Mouse (Mus musculus): ENCODE results near the gene Lrrc27.

Lrrc27 gene

GRCm38 (mm10) chr7:139246931-139247880, 34.4 kb downstream of the Lrrc27 start:
- DNase-seq = peak; percentile 69

- peak; percentile 88 for DNase-seq
Measured at GRCm38 (mm10) chr7:139247881-139248614, 35.3 kb downstream of the Lrrc27 start, which contains the start of gene Pwwp2b. Gene Pwwp2b, plus strand, starts transcription at chr7:139248482.

- DNase-seq = no peak
Measured at GRCm38 (mm10) chr7:139248615-139249405, 36.0 kb downstream of the Lrrc27 start.

- no peak for DNase-seq
Measured at GRCm38 (mm10) chr7:139249406-139250210, 36.8 kb downstream of the Lrrc27 start.

- peak; percentile 85 for DNase-seq
Measured at GRCm38 (mm10) chr7:139251881-139252301, 39.1 kb downstream of the Lrrc27 start.

GRCm38 (mm10) chr7:139252566-139252965, 39.8 kb downstream of the Lrrc27 start:
- DNase-seq = no peak

GRCm38 (mm10) chr7:139252986-139253385, 40.2 kb downstream of the Lrrc27 start:
- DNase-seq = peak; percentile 80

- DNase-seq = peak; percentile 49
Measured at GRCm38 (mm10) chr7:139253462-139253861, 40.7 kb downstream of the Lrrc27 start.

- DNase-seq = no peak
Measured at GRCm38 (mm10) chr7:139254626-139255025, 41.8 kb downstream of the Lrrc27 start.

GRCm38 (mm10) chr7:139257752-139258542, 45.2 kb downstream of the Lrrc27 start:
- peak; percentile 91 for DNase-seq

GRCm38 (mm10) chr7:139264337-139264736, 51.5 kb downstream of the Lrrc27 start:
- no peak for DNase-seq

- DNase-seq = no peak
Measured at GRCm38 (mm10) chr7:139265634-139266033, 52.8 kb downstream of the Lrrc27 start.

GRCm38 (mm10) chr7:139266431-139266830, 53.6 kb downstream of the Lrrc27 start:
- no peak for DNase-seq

GRCm38 (mm10) chr7:139266886-139267870, 54.4 kb downstream of the Lrrc27 start:
- DNase-seq = peak; percentile 81

- no peak for DNase-seq
Measured at GRCm38 (mm10) chr7:139270738-139271137, 58.0 kb downstream of the Lrrc27 start.

GRCm38 (mm10) chr7:139271871-139272270, 59.1 kb downstream of the Lrrc27 start:
- no peak for DNase-seq

GRCm38 (mm10) chr7:139272639-139273396, 60.0 kb downstream of the Lrrc27 start:
- peak; percentile 75 for DNase-seq

GRCm38 (mm10) chr7:139273397-139273719, 60.6 kb downstream of the Lrrc27 start:
- peak; percentile 84 for DNase-seq

- DNase-seq = no peak
Measured at GRCm38 (mm10) chr7:139275586-139275985, 62.8 kb downstream of the Lrrc27 start.

All from lung, postnatal 36 days (tissue).